Mouse (Mus musculus) MEL (cell line): ENCODE measurements at regions not wholly inside any gene's neighbourhood (a gene's known extent, or its start where the extent isn't known, plus 50 kb on each side); places are given as distances from the start of the nearest gene placed in this dataset.
A peak's percentile ranks its signal among the peaks of the same experiment; 100 is the strongest.

Experiments used
- DNase-seq: peaks from one replicate; pipeline ENCODE4 v3.0.0; 2011; ENCODE audit warnings: low read depth, low spot score
- H3K27ac ChIP-seq: 2 replicates; pipeline ENCODE4 v1.5.1; 2012; ENCODE audit warnings: low read depth, mild to moderate bottlenecking, control low read depth, low read length, moderate library complexity; ENCODE audit not compliant: control insufficient read depth
- H3K27me3 ChIP-seq, 2 experiments: fragments of 150-350 bp in 1 of 2; sonication (generic) in 1 of 2; 2 replicates each; pipeline ENCODE4 v1.6.1; 2012; ENCODE audit warnings: low read length in 2 of 2, mild to moderate bottlenecking in 2 of 2, improper control_type of control experiment in 1 of 2, moderate library complexity in 1 of 2; ENCODE audit not compliant: insufficient read depth in 2 of 2, control insufficient read depth in 1 of 2
- H3K36me3 ChIP-seq, 2 experiments: 2 replicates each; pipeline ENCODE4 v1.6.1; 2012 to 2014; ENCODE audit warnings: low read length in 2 of 2, improper control_type of control experiment in 1 of 2, inconsistent platforms in 1 of 2, mild to moderate bottlenecking in 1 of 2; ENCODE audit not compliant: insufficient read depth in 2 of 2, control insufficient read depth in 1 of 2
- H3K4me1 ChIP-seq, 2 experiments: fragments of 150-350 bp in 1 of 2; sonication (generic) in 1 of 2; 2 replicates each; pipeline ENCODE4 v1.6.1; 2012; ENCODE audit warnings: low read length in 2 of 2, improper control_type of control experiment in 1 of 2, mild to moderate bottlenecking in 1 of 2; ENCODE audit not compliant: insufficient read depth in 2 of 2, control insufficient read depth in 1 of 2
- H3K4me3 ChIP-seq, 2 experiments: fragments of 150-350 bp in 1 of 2; sonication (generic) in 1 of 2; 2 replicates each; pipeline ENCODE4 v1.5.1; 2012; ENCODE audit warnings: low read depth in 2 of 2, low read length in 2 of 2, mild to moderate bottlenecking in 2 of 2, moderate library complexity in 2 of 2, control low read depth in 1 of 2, improper control_type of control experiment in 1 of 2; ENCODE audit not compliant: control insufficient read depth in 1 of 2, insufficient read depth in 1 of 2
- H3K79me2 ChIP-seq: 2 replicates; pipeline ENCODE4 v1.6.1; 2012; ENCODE audit warnings: mild to moderate bottlenecking, low read length, moderate library complexity; ENCODE audit not compliant: control insufficient read depth, poor library complexity, insufficient read depth
- H3K9ac ChIP-seq: 2 replicates; pipeline ENCODE4 v1.6.1; 2012; ENCODE audit warnings: low read depth, mild to moderate bottlenecking, control low read depth, low read length, moderate library complexity; ENCODE audit not compliant: control insufficient read depth, poor library complexity, severe bottlenecking
- H3K9me3 ChIP-seq: fragments of 150-350 bp; sonication (generic); replicated peaks from 2 replicates; pipeline ENCODE4 v1.6.1; 2012; ENCODE audit warnings: mild to moderate bottlenecking, low read length, improper control_type of control experiment, moderate library complexity; ENCODE audit not compliant: insufficient read depth
- CHD1 ChIP-seq: IDR thresholded peaks from 2 replicates; pipeline ENCODE4 v1.6.1; 2012; ENCODE audit warnings: low read depth, mild to moderate bottlenecking, inconsistent platforms, low read length, improper control_type of control experiment
- CHD2 ChIP-seq: IDR thresholded peaks from 2 replicates; pipeline ENCODE4 v1.6.1; 2011; ENCODE audit warnings: low read length, improper control_type of control experiment
- ELF1 ChIP-seq: IDR thresholded peaks from 2 replicates; pipeline ENCODE4 v1.6.1; 2014; ENCODE audit warnings: low read depth, mild to moderate bottlenecking, inconsistent platforms, low read length, improper control_type of control experiment, moderate library complexity
- EP300 ChIP-seq, 2 experiments: IDR thresholded peaks; 2 replicates each; pipeline ENCODE4 v1.6.1; 2011; ENCODE audit warnings: improper control_type of control experiment in 2 of 2, low read length in 2 of 2, low read depth in 1 of 2, mild to moderate bottlenecking in 1 of 2
- GABPA ChIP-seq: IDR thresholded peaks from 2 replicates; pipeline ENCODE4 v1.6.1; 2012; ENCODE audit warnings: low read depth, mild to moderate bottlenecking, inconsistent platforms, low read length, improper control_type of control experiment, moderate library complexity
- MAFK ChIP-seq: IDR thresholded peaks from 2 replicates; pipeline ENCODE4 v1.6.1; 2011; ENCODE audit warnings: low read depth, mild to moderate bottlenecking, low read length, improper control_type of control experiment, borderline replicate concordance
- MAX ChIP-seq: IDR thresholded peaks from 2 replicates; pipeline ENCODE4 v1.6.1; 2011; ENCODE audit warnings: low read length, improper control_type of control experiment
- MXI1 ChIP-seq: IDR thresholded peaks from 2 replicates; pipeline ENCODE4 v1.6.1; 2011; ENCODE audit warnings: mild to moderate bottlenecking, low read depth, low read length, improper control_type of control experiment
- MYB ChIP-seq: IDR thresholded peaks from 2 replicates; pipeline ENCODE4 v1.6.1; 2011; ENCODE audit warnings: mild to moderate bottlenecking, low read depth, low read length, improper control_type of control experiment
- NELFE ChIP-seq: IDR thresholded peaks from 2 replicates; pipeline ENCODE4 v1.6.1; 2011; ENCODE audit warnings: low read depth, low read length, improper control_type of control experiment
- NRF1 ChIP-seq: IDR thresholded peaks from 2 replicates; pipeline ENCODE4 v1.6.1; 2014; ENCODE audit warnings: low read depth, mild to moderate bottlenecking, inconsistent platforms, low read length, improper control_type of control experiment, moderate library complexity; ENCODE audit not compliant: poor library complexity, insufficient read depth, severe bottlenecking
- POLR2A ChIP-seq, 2 experiments: IDR thresholded peaks; 2 replicates each; pipeline ENCODE4 v1.6.1; 2011 to 2012; ENCODE audit warnings: low read length in 2 of 2, mild to moderate bottlenecking in 2 of 2, control low read depth in 1 of 2, improper control_type of control experiment in 1 of 2, low read depth in 1 of 2, moderate library complexity in 1 of 2; ENCODE audit not compliant: control insufficient read depth in 1 of 2, insufficient read depth in 1 of 2, poor library complexity in 1 of 2
- POLR2AphosphoS5 ChIP-seq: IDR thresholded peaks from 2 replicates; pipeline ENCODE4 v1.6.1; 2012; ENCODE audit warnings: low read depth, borderline replicate concordance, mild to moderate bottlenecking, inconsistent platforms, low read length, moderate library complexity, mixed read lengths
- SIN3A ChIP-seq: IDR thresholded peaks from 2 replicates; pipeline ENCODE4 v1.6.1; 2012; ENCODE audit warnings: low read length, improper control_type of control experiment, inconsistent platforms
- TCF12 ChIP-seq: IDR thresholded peaks from 2 replicates; pipeline ENCODE4 v1.6.1; 2014; ENCODE audit warnings: low read depth, mild to moderate bottlenecking, inconsistent platforms, low read length, improper control_type of control experiment, moderate library complexity

DNA sequence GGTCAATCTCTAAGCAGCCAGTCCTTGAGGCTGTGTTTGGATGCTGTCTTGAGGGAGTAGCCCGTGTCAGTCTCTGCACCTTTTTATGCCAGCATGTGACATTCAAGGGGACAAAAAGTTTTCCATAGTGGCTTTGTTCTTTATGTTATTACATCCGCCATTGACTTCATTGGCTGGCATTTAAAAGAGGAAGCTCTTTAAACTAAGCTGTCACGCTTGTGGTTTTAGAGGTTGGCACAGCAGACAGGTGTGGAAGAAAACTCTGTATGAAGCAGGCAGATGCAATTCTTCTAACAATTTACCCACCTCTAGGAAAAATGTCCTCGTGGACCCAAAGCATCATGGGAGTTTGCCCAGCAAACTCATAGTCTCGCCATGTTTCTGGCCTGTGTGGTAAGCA lies 297.5 kb upstream of the Gadl1 start:
- Histone ChIP-seq H3K27ac (no peak overlapping the region), H3K4me3 (no peak overlapping the region), H3K9ac (no peak overlapping the region), H3K9me3 (no peaks in the 10 kb centered on the region), H3K79me2 (no peaks in the 10 kb centered on the region), H3K4me1 (no peaks in the 10 kb centered on the region), H3K27me3 (no peaks in the 10 kb centered on the region), H3K36me3 (no peaks in the 10 kb centered on the region)
- no peak for TF ChIP-seq POLR2AphosphoS5
- TF ChIP-seq ELF1, result no peak
- TF ChIP-seq MAX, result no peak
- TF ChIP-seq POLR2A (IDR thresholded peaks at IDR 0.05; ENCODE audit: control insufficient read depth in 1 of 2, insufficient read depth in 1 of 2, low read depth in 1 of 2, low read length in 2 of 2, poor library complexity in 1 of 2), result no peak
- peak; percentile 2 for DNase-seq

DNA sequence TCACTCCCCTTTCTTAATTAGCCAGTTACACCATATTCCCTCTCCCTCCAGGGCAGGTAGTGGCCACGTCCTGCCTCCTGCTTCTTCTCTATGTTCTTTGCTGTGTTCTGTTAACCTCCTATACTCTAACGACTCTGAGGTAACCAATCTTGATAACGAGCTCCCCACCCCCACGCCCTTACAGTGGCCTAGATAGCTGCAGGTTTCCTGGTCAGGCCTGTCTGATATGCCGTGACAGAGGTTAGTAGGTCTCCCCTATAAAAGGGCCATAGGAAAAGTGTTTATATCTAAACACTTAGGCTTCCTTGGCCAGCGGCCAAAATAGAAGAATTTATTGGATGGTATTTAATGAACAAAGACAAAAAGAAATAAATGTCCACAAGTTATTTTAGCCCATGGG lies 296.3 kb upstream of the Gadl1 start:
- Histone ChIP-seq H3K36me3 (no peaks in the 10 kb centered on the region), H3K4me3 (no peak overlapping the region), H3K4me1 (no peaks in the 10 kb centered on the region)

GRCm38 (mm10) chr9:115614007-115614406 lies 295.2 kb upstream of the Gadl1 start:
- H3K27me3 ChIP-seq, result no peaks in the 10 kb centered on the region
- H3K4me1 ChIP-seq, result no peaks in the 10 kb centered on the region
- H3K9ac ChIP-seq, result no peak overlapping the region
- H3K36me3 ChIP-seq, result no peaks in the 10 kb centered on the region
- no peak for DNase-seq
- H3K4me3 ChIP-seq, result no peak overlapping the region
- no peaks in the 10 kb centered on the region for H3K9me3 ChIP-seq
- TF ChIP-seq CHD1, result no peak
- TF ChIP-seq MAX, result no peak
- no peak for TF ChIP-seq MAFK
- TF ChIP-seq GABPA, result no peak
- TF ChIP-seq MYB, result no peak
- TF ChIP-seq SIN3A, result no peak
- TF ChIP-seq CHD2, result no peak
- TF ChIP-seq MXI1, result no peak
- no peak for TF ChIP-seq NRF1
- no peak for TF ChIP-seq TCF12
- no peak for TF ChIP-seq EP300 (IDR thresholded peaks at IDR 0.05; ENCODE audit: low read depth in 1 of 2, low read length in 2 of 2)
- no peak for TF ChIP-seq NELFE
- TF ChIP-seq, all 39 proteins: peak for 0
- H3K79me2 ChIP-seq, result no peaks in the 10 kb centered on the region
- H3K27ac ChIP-seq, result no peak overlapping the region

More for the DNA sequence above, 296.3 kb upstream of the Gadl1 start:
- TF ChIP-seq GABPA (no peak), CHD1 (no peak)
- no peak overlapping the region for H3K9ac ChIP-seq
- no peak overlapping the region for H3K27ac ChIP-seq
- H3K9me3 ChIP-seq, result no peaks in the 10 kb centered on the region
- no peaks in the 10 kb centered on the region for H3K79me2 ChIP-seq
- DNase-seq, result no peak
- H3K27me3 ChIP-seq, result no peaks in the 10 kb centered on the region
